Mouse (Mus musculus): Measurements from ENCODE around the gene Rbm8a.
"Not testable (repeated sequence)": the region's sequence is repeated elsewhere in the genome, so short reads cannot be mapped to it uniquely, and the experiment has no call there.

Gene Rbm8a

GRCm38 (mm10) chr3:96602704-96603084 lies 27.0 kb upstream of the Rbm8a start:
- DNase-seq (ENCODE audit: extremely low read depth, insufficient read length, low spot score) = no peak

- no peak for DNase-seq (ENCODE audit: extremely low read depth, insufficient read length, low spot score)
Measured at GRCm38 (mm10) chr3:96603311-96603710, 26.4 kb upstream of the Rbm8a start.

- not testable (repeated sequence) for DNase-seq (ENCODE audit: extremely low read depth, insufficient read length, low spot score)
Measured at GRCm38 (mm10) chr3:96606007-96606406, 23.7 kb upstream of the Rbm8a start.

- DNase-seq (ENCODE audit: extremely low read depth, insufficient read length, low spot score) = no peak
Measured at GRCm38 (mm10) chr3:96606618-96607017, 23.1 kb upstream of the Rbm8a start.

DNA sequence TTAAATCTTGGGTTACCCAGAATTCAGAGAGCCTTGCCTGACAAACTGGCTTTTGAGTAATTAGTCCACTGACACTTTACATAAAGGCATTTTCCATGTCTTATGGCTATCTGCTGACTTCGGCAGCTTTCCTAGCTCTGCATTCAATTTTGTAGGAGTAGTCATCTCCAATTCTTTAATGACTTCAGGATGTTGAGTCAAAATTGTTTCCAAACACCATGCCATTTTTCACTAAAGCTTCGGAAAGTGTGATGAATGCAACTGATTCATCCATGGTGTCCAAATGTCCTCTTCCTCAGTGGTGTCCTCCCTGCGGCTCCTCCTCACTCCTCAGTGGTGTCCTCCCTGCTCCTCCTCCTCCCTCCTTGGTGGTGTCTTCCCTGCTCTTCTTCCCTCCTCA lies 11.8 kb upstream of the Rbm8a start:
- DNase-seq (ENCODE audit: extremely low read depth, insufficient read length, low spot score) = no peak

DNA sequence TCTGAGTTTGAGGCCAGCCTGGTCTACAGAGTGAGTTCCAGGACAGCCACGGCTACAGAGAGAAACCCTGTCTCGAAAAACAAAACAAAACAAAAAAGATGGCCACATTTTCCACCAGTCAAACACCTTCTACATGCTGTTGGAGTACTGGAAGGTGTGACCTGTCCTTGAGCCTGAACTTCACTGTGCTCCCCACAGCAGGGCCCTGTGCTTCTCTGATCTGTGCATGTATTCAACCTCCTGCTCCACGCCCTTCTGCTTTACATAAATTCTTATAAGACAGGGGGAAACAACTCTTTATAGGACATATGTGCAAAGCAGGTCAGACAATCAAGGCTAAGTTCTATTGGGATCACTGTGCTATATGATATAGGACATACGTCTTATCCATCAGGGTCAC lies 6.5 kb upstream of the Rbm8a start:
- no peak for DNase-seq (ENCODE audit: extremely low read depth, insufficient read length, low spot score)

- DNase-seq (ENCODE audit: extremely low read depth, insufficient read length, low spot score) = no peak
Measured at GRCm38 (mm10) chr3:96632058-96632457, 2.3 kb downstream of the Rbm8a start.

DNA sequence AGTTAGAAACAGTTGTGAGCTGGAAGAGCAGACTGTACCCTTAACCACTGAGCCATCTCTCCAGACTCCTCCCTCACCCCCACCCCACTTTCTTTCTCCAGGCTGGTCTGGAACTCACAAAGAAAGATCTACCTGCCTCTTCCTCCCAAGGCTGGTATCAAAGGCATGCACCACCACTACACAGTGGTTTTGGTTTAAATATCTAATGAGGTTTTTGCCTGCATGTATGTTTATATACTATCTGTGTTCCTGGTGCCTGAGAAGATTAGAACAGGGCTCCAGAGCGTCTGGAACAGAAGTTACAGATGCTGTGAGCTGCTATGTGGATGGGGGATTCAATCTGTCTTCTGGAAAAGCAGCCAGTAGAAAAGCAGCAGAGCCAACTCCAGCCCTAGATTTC lies 4.3 kb downstream of the Rbm8a start:
- no peak for DNase-seq (ENCODE audit: extremely low read depth, insufficient read length, low spot score)

DNA sequence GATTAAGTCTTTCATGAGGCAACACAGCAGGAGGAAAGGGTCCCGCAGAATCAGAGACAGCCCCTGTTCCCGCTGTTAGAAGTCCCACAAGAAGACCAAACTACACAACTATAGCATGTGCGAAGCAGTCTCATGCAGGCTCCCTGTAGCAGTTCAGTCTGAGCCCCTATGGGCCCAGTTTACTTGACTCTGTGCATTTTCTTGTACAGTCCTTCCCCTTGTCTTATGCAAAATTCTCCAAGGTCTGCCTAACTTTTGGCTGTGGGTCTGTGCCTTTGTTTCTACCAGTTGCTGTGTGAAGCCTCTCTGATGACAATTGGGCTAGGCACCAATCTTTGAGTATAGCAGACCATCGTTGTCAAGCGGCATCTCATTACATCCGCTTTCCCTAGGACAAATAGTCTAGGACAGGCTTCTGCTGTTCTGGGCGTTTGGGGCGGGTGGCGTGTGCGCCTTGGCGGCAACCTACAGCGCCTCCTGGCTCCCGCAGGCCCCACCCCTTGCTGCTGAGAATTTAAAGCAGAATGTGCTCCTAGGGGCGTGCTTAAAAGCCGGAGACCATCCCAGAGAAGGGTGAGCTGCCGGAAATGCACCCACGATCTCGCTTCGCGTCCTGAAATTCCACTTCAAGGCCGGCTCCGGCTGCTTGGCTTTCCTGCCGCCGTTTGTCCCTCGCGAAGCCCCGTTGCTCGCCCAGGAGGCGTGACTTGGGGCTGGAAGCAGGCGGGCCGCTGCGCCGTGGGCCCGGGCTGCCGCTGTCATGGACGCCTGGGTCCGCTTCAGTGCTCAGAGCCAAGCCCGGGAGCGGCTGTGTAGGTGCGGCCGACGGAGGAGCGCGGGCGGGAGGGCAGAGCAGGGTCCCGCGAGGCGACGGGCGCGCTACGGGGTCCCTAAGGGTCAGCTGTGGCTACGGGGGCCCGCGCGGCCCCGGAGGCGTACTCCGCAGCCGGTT lies 5.5 kb downstream of the Rbm8a start, which contains the start of the genes Pex11b and Gm42957:
Gene Pex11b, plus strand, starts transcription at position 449 of the 952 bp plus-strand sequence.
Gene Gm42957, plus strand, starts transcription at position 547 of the 952 bp plus-strand sequence.
- peak; percentile 93 for DNase-seq (ENCODE audit: extremely low read depth, insufficient read length, low spot score)

DNA sequence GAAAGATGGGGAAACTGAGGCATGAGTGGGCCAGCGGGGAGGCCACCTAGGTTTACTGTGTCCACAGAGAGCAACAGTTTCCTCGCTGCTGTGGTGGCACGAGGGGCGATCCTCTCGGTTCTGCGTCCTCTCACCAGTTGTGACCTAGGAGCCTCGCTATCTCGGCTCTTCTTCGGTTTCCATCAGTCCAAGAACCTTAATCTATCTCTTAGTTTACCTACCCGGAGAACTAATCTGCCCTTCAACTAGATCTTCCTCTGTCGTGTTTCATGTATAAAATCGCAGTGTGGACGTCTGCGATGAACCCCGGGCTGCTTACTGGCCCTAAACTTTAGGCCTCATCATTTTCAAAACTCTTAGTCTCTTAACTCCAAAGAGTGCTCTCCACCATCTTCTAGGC lies 6.2 kb downstream of the Rbm8a start:
- DNase-seq (ENCODE audit: extremely low read depth, insufficient read length, low spot score) = no peak

DNA sequence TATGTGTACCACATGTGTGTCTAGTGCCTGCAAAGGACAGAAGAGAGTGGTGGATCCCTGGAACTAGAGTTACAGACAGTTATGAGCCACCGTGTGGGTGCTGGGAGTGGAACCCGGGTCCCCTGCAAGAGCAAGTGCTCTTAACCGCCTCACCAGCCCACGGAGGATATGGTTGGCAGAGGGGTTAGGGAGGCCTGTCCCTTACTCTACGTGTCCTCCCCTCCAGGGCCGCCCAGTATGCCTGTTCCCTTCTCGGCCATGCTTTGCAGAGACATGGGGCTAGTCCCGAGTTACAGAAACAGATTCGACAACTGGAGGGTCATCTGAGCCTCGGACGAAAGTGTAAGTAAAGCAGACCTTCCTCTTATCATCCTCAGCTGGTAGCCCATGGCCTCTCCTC lies 6.7 kb downstream of the Rbm8a start:
- peak; percentile 23 for DNase-seq (ENCODE audit: extremely low read depth, insufficient read length, low spot score)

- DNase-seq (ENCODE audit: extremely low read depth, insufficient read length, low spot score) = peak; percentile 31
Measured at GRCm38 (mm10) chr3:96639219-96639618, 9.5 kb downstream of the Rbm8a start.

DNA sequence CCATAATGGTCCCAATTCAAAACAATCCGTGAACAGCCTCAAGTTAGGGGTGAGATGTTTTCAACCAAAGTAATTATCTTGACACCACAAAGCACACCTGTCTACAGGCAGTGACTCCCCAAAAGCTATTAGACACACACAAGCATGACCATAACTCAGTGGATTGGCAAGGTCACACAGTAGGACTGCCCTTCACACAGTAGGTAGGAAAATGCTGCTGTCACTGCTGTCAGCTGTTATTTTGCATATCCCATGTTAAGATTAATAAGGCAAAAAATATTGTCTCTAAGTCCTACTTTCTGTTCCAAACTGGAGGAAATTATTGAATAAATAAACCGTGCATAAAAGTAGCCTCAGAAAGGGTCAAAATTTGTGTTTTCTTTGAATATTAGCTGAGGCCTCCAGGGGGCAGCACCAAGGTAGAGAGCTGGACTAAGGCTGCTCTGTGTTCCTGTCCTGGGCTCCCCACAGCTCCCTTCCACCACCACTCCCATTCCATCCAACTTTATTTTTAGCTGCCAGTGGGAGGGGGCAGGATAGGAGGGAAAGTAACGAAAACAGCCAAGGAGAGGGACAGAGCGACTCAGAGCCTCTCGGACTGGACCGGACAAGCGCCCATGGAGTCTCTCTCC lies 15.4 kb downstream of the Rbm8a start, which contains the start of gene Itga10:
Gene Itga10, plus strand, starts transcription at position 567 of the 632 bp plus-strand sequence.
- DNase-seq (ENCODE audit: extremely low read depth, insufficient read length, low spot score) = no peak

- no peak for DNase-seq (ENCODE audit: extremely low read depth, insufficient read length, low spot score)
Measured at GRCm38 (mm10) chr3:96647365-96647764, 17.6 kb downstream of the Rbm8a start.

DNA sequence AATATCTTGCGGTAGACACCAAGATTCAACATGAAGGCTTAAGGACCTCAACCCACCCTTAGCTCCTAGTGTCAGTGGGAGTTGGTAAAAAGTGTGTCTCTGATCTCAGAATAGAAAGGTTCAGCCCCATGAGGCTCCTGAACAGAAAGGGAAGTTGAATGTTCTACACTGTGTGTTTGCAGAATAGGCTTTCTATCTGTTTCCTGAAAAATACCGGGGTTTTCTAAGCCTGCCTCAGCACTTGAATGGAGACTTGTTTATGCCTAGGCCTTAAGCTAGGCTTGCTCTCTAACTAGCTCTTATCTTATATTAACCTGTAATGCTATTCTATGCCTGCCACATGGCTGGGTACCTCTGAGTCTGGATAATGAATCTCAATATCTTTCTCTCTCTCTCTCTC lies 31.2 kb downstream of the Rbm8a start:
- DNase-seq (ENCODE audit: extremely low read depth, insufficient read length, low spot score) = no peak

- DNase-seq (ENCODE audit: extremely low read depth, insufficient read length, low spot score) = peak; percentile 29
Measured at GRCm38 (mm10) chr3:96662731-96663316, 33.1 kb downstream of the Rbm8a start.

- DNase-seq (ENCODE audit: extremely low read depth, insufficient read length, low spot score) = peak; percentile 87
Measured at GRCm38 (mm10) chr3:96663432-96664239, 33.9 kb downstream of the Rbm8a start.

GRCm38 (mm10) chr3:96665732-96666363 lies 36.1 kb downstream of the Rbm8a start:
- not testable (repeated sequence) for DNase-seq (ENCODE audit: extremely low read depth, insufficient read length, low spot score)

DNA sequence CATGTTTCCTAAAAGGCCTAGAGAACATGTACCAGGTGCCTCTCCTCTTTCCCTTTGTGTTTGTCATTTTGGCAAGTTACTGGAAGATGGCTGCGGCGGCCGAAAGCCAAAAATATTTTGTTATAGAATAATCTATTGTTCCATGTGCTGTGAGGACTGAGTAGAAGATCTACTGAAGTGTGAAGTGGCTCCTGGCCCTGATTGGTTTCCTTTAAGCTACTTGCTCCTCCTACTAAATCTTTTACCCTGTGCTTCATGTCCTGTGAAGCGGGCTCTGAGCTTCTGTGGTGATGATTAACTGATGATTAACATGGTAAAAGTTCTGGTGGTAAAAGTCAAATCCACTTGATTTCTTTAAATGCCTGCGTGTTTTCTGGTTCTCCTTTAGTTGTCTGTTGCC lies 37.2 kb downstream of the Rbm8a start:
- no peak for DNase-seq (ENCODE audit: extremely low read depth, insufficient read length, low spot score)

DNA sequence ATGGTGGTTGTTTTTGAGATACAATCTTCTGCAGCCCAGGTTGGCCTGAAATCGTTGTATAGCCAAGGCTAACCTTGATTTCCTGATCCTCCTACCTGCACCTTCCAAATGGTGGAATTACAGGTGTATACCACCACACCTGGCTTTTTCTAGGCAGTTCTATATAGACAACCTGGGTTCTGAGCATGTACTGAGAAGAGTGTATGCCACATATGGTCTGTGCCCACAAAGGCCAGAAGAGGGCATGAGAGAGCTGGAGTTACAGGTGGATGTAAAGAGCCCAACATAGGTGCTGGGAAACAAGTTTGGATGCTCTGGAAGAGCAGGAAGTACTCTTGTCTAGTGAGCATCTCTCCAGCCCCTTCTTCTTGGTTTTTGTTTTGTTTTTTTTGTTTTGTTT lies 37.6 kb downstream of the Rbm8a start:
- peak; percentile 38 for DNase-seq (ENCODE audit: extremely low read depth, insufficient read length, low spot score)

All from 3134 (cell line).